Comparison of ENCODE assay signal across 15 mouse cellular contexts in the genomic region with DNA sequence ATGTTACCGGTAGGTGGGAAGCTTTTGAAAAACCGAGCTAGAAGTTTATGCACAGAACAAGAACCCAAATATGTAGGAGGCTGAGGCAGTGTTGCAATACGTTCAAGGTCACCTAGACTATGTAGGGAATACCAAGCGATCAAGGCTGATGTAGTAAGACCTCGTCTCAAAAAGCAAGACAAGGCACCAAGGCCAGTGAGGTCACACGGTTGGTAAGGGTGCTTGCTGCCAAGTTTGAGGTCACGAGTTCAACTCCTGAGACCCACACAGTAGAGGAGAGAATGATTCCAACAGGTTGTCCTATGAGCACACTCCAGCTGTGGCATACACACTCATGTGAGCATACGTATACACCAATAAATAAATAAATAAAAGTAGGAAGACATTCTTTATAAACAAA. TPM values are rescaled to one million over a fixed set of nuclear protein-coding genes. Genes with fewer than 3 reads are reported as not detected.
DNase-seq lines count a peak whose midpoint lies in the region.
"Had no signal": no experiment of that assay in that cellular context is flagged by ENCODE, and none has a peak within 500 bp of the region (broad histone marks: within the 10 kb centered on the region; RNA-seq: fewer than 3 reads in every experiment).

No protein-coding gene starts in this region.

- peak; percentile 46 to 75 for DNase-seq in adrenal gland, adult (ENCODE audit: inconsistent age in 2 of 2, low spot score in 1 of 2)
- no peak for DNase-seq in adrenal gland, adult 18-20 months (ENCODE audit: low spot score in 2 of 2)
- peak; percentile 22 for DNase-seq in adrenal gland, adult 8-10 months
- no peak for DNase-seq in adrenal gland, postnatal 25 days
- peak; percentile 28 to 56 for DNase-seq in adrenal gland, postnatal 36 days
- no peak for DNase-seq in gastrocnemius, postnatal 25 days
- DNase-seq: B cell, adult 2 months; cerebellum, adult 11-12 months; cerebellum, adult 2 months; cerebellum, adult 9-10 months; cerebellum, postnatal 10 days; cerebellum, postnatal 25 days; forebrain, postnatal 0 days had no signal

RNA-seq across cellular contexts. Expression of gene Akr1b10, which starts 13.9 kb away (rescaled TPM):
- total RNA-seq in adrenal gland, adult 18-20 months (2021): 100 to 1,000 TPM; 154 to 191 TPM
- 100 to 1,000 TPM; 150 to 228 (median 186) TPM for total RNA-seq in adrenal gland, adult 8-10 months (2022)
- total RNA-seq in adrenal gland, postnatal 25 days (2021): 127 and 139 TPM in 2 replicates
- total RNA-seq in adrenal gland, postnatal 36 days (2021): 100 to 1,000 TPM; 142 to 220 TPM
- total RNA-seq in gastrocnemius, postnatal 25 days (2021): 10 to 100 TPM; 47.3 to 53.4 TPM

RNA-seq across cellular contexts. Expression of gene Akr1b8, which starts 16.2 kb away (rescaled TPM):
- total RNA-seq in adrenal gland, adult 18-20 months (2021): 100 to 1,000 TPM; 227 to 304 TPM
- total RNA-seq in adrenal gland, adult 8-10 months (2022): 100 to 1,000 TPM; 148 to 290 (median 206) TPM
- total RNA-seq in adrenal gland, postnatal 25 days (2021): 186 and 230 TPM in 2 replicates
- total RNA-seq in adrenal gland, postnatal 36 days (2021): 100 to 1,000 TPM; 233 to 373 TPM
- total RNA-seq in gastrocnemius, postnatal 25 days (2021): 1 to 10 TPM; 1.6 to 3.7 TPM

RNA-seq across cellular contexts. Expression of gene Akr1b7, which starts 42.1 kb away (rescaled TPM):
- 1,000 to 10,000 TPM; 2,529 to 6,211 TPM for total RNA-seq in adrenal gland, adult 18-20 months (2021)
- total RNA-seq in adrenal gland, adult 8-10 months (2022): 1,000 to 10,000 TPM; 1,127 to 4,169 (median 2,179) TPM
- 1,274 and 2,079 TPM in 2 replicates for total RNA-seq in adrenal gland, postnatal 25 days (2021)
- 1,000 to 10,000 TPM; 2,443 to 8,516 TPM for total RNA-seq in adrenal gland, postnatal 36 days (2021)
- not detected for total RNA-seq in gastrocnemius, postnatal 25 days (2021)
- total RNA-seq: forebrain, postnatal 0 days; G1E; gastrocnemius, adult 18-20 months had no signal

RNA-seq across cellular contexts. Expression of gene Akr1b3, which starts 52.8 kb away (rescaled TPM):
- 100 to 1,000 TPM; 302 to 310 TPM for total RNA-seq in adrenal gland, adult 18-20 months (2021)
- 100 to 1,000 TPM; 283 to 310 (median 299) TPM for total RNA-seq in adrenal gland, adult 8-10 months (2022)
- 224 and 233 TPM in 2 replicates for total RNA-seq in adrenal gland, postnatal 25 days (2021)
- 100 to 1,000 TPM; 324 to 405 TPM for total RNA-seq in adrenal gland, postnatal 36 days (2021)
- 100 to 1,000 TPM; 161 to 169 TPM for total RNA-seq in gastrocnemius, postnatal 25 days (2021)

Comparison
In these comparisons a context has a peak if more than half of its experiments do, and no peak if none do; other contexts are left out.
1. DNase-seq: peak in adrenal gland, adult (2 of 2), adrenal gland, adult 8-10 months (single experiment) and adrenal gland, postnatal 36 days (2 of 2); none in adrenal gland, adult 18-20 months (0 of 2), adrenal gland, postnatal 25 days (single experiment) and gastrocnemius, postnatal 25 days (single experiment).
2. RNA of gene Akr1b8, which starts 16.2 kb away (total RNA-seq): 233 to 373 TPM in adrenal gland, postnatal 36 days, 227 to 304 TPM in adrenal gland, adult 18-20 months, 148 to 290 TPM in adrenal gland, adult 8-10 months and 186 to 230 TPM in adrenal gland, postnatal 25 days; 1.6 to 3.7 TPM in gastrocnemius, postnatal 25 days; every median in the first group is over 10 times any median in the second.
3. RNA of gene Akr1b7, which starts 42.1 kb away (total RNA-seq): 2,443 to 8,516 TPM in adrenal gland, postnatal 36 days, 2,529 to 6,211 TPM in adrenal gland, adult 18-20 months, 1,127 to 4,169 TPM in adrenal gland, adult 8-10 months and 1,274 to 2,079 TPM in adrenal gland, postnatal 25 days; not detected in gastrocnemius, postnatal 25 days; every median in the first group is over 100 times any median in the second.